ENCODE assay signal across 12 mouse cellular contexts in the genomic region with DNA sequence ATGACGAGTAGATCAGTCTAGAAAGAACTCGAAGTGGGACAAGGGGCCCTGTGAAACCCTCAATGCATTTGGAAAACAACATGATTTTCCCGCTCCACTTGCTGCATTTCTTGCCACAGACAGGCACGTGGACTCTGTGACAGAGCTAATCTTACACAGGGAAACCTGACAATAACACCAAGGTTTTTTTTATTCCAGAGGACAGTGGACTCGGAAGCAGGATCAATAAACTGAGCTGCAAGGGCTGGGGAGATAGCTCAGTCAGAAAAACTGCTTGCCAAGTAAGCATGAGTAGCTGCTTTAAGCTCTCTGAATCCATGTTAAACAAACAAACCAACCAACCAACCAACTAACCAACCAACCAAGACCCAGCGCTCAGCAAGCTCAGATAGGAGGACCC. TPM values are rescaled to one million over a fixed set of nuclear protein-coding genes. Genes with fewer than 3 reads are reported as not detected.
A peak's percentile ranks its signal among the peaks of the same experiment; 100 is the strongest.
DNase-seq lines count a peak whose midpoint lies in the region; ATAC-seq and TF ChIP-seq lines count a peak whose summit lies in the region.
"Had no signal": no experiment of that assay in that cellular context is flagged by ENCODE, and none has a peak within 500 bp of the region (broad histone marks: within the 10 kb centered on the region; RNA-seq: fewer than 3 reads in every experiment).

No protein-coding gene starts in this region.

- no peaks in the 10 kb centered on the region for H3K9me3 ChIP-seq in heart, embryonic 13.5 days
- H3K9me3 ChIP-seq in stomach, embryonic 14.5 days (ENCODE audit: control insufficient read depth, low read depth, low read length) = no peaks in the 10 kb centered on the region
- H3K9me3 ChIP-seq: forebrain, embryonic 15.5 days; hindbrain, embryonic 13.5 days had no signal

- H3K4me1 ChIP-seq in heart, embryonic 13.5 days = peaks cover 34% of the 10 kb centered on the region
- H3K4me1 ChIP-seq in cortical plate, adult 2 months (ENCODE audit: control insufficient read depth, insufficient read depth, low read length) = 0 out of 2 replicates have a peak, but pooled peaks cover 3% of the 10 kb centered on the region
- H3K4me1 ChIP-seq in stomach, embryonic 14.5 days (ENCODE audit: control insufficient read depth, insufficient read depth, low read length) = no peaks in the 10 kb centered on the region

- TF ChIP-seq CTCF in cortical plate, adult 2 months (IDR thresholded peaks at IDR 0.05; ENCODE audit: extremely low read depth, insufficient read depth, low read length) = no peak

- TF ChIP-seq POLR2A in cortical plate, adult 2 months (IDR thresholded peaks at IDR 0.05; ENCODE audit: extremely low read depth, insufficient read depth, low read length) = no peak

- no peak for ATAC-seq in heart, embryonic 13.5 days (ENCODE audit: extremely low read depth, insufficient number of reproducible peaks, low FRiP score, low TSS enrichment)
- no peak for ATAC-seq in stomach, embryonic 14.5 days (ENCODE audit: insufficient number of reproducible peaks, insufficient read depth, low FRiP score, low read depth)
- ATAC-seq: forebrain, embryonic 15.5 days; midbrain, embryonic 16.5 days had no signal

- no peaks in the 10 kb centered on the region for H3K36me3 ChIP-seq in heart, embryonic 13.5 days
- no peaks in the 10 kb centered on the region for H3K36me3 ChIP-seq in stomach, embryonic 14.5 days (ENCODE audit: control insufficient read depth, insufficient read depth, low read length)
- H3K36me3 ChIP-seq: forebrain, embryonic 15.5 days; hindbrain, embryonic 13.5 days had no signal

- WGBS in heart, embryonic 13.5 days = 72% methylated on average over 6 of the region's 6 CpGs
- 69% methylated on average over 6 of the region's 6 CpGs for WGBS in stomach, embryonic 14.5 days

- 0 out of 2 replicates have a peak overlapping the region, but pooled peaks have one; percentile 39 for H3K9ac ChIP-seq in heart, embryonic 13.5 days
- no peak overlapping the region for H3K9ac ChIP-seq in stomach, embryonic 14.5 days (replicated peaks; ENCODE audit: low read depth, low read length)
- H3K9ac ChIP-seq: forebrain, embryonic 15.5 days had no signal

- peaks cover 19% of the 10 kb centered on the region for H3K27me3 ChIP-seq in heart, embryonic 13.5 days (replicated peaks)
- no peaks in the 10 kb centered on the region for H3K27me3 ChIP-seq in stomach, embryonic 14.5 days (ENCODE audit: control insufficient read depth, insufficient read depth, low read length)
- H3K27me3 ChIP-seq: forebrain, embryonic 15.5 days had no signal

- H3K27ac ChIP-seq in heart, embryonic 13.5 days (replicated peaks) = no peak overlapping the region; the same call in 1 of the 2 replicates
- no peak overlapping the region for H3K27ac ChIP-seq in cortical plate, adult 2 months (ENCODE audit: insufficient read depth, low read length)
- H3K27ac ChIP-seq in stomach, embryonic 14.5 days (ENCODE audit: low read length) = no peak overlapping the region
- H3K27ac ChIP-seq: forebrain, embryonic 15.5 days; hindbrain, embryonic 13.5 days had no signal

- no peak overlapping the region; the same call in 1 of the 2 replicates for H3K4me3 ChIP-seq in heart, embryonic 13.5 days
- H3K4me3 ChIP-seq in cortical plate, adult 2 months (ENCODE audit: insufficient read depth, low read length) = 0 out of 2 replicates have a peak overlapping the region, but pooled peaks have one; percentile 23
- no peak overlapping the region for H3K4me3 ChIP-seq in stomach, embryonic 14.5 days (ENCODE audit: low read depth, low read length)
- H3K4me3 ChIP-seq: forebrain, embryonic 15.5 days; hindbrain, embryonic 13.5 days had no signal

- intact Hi-C loops in heart, postnatal 10 days (cut with DNase I) = loop anchor here (5.0 kb wide), 1 partner anchor 119 kb away; no protein-coding TSS in a partner anchor

- DNase-seq in heart, postnatal 10 days = no peak
- DNase-seq in liver = peak; percentile 44
- no peak for DNase-seq in embryo, embryonic 11 days
- DNase-seq in thymus, postnatal 14 days = no peak
- DNase-seq: cerebellum, adult 11-12 months; lung, postnatal 36 days had no signal

- H3K4me2 ChIP-seq in heart, embryonic 13.5 days = peak overlapping the region; percentile 88
- H3K4me2 ChIP-seq in stomach, embryonic 14.5 days (replicated peaks; ENCODE audit: low read depth, low read length) = 0 out of 2 replicates have a peak overlapping the region, but pooled peaks have one; percentile 14
- H3K4me2 ChIP-seq: forebrain, embryonic 15.5 days had no signal

RNA-seq across cellular contexts. Expression of a gene that starts 2.4 kb away (rescaled TPM):
- 120 and 145 TPM in 2 replicates for polyA plus RNA-seq in heart, embryonic 13.5 days (2015; fragmentation: Nextera tagmentation; extraction: Ambion mirVana)
- 100 to 1,000 TPM; 191 to 207 TPM for total RNA-seq in heart, postnatal 10 days (2021)
- polyA plus RNA-seq in cortical plate, adult 2 months (2012; rRNA removed) = 209 and 231 TPM in 2 replicates
- 144 and 153 TPM in 2 replicates for polyA plus RNA-seq in stomach, embryonic 14.5 days (2014; fragmentation: Nextera tagmentation; extraction: Ambion mirVana)

RNA-seq across cellular contexts. Expression of a gene that starts 41.5 kb away (rescaled TPM):
- 28.0 and 28.4 TPM in 2 replicates for polyA plus RNA-seq in heart, embryonic 13.5 days (2015; fragmentation: Nextera tagmentation; extraction: Ambion mirVana)
- total RNA-seq in heart, postnatal 10 days (2021) = 10 to 100 TPM; 29.1 to 34.2 TPM
- polyA plus RNA-seq in cortical plate, adult 2 months (2012; rRNA removed) = 32.6 and 33.4 TPM in 2 replicates
- polyA plus RNA-seq in stomach, embryonic 14.5 days (2014; fragmentation: Nextera tagmentation; extraction: Ambion mirVana) = 53.2 and 54.2 TPM in 2 replicates
